Mouse (Mus musculus) spleen, adult 2 months (tissue): ENCODE data around the gene Jarid2. TPM values are rescaled to one million over a fixed set of nuclear protein-coding genes. Genes with fewer than 3 reads are reported as not detected.
A peak's percentile ranks its signal among the peaks of the same experiment; 100 is the strongest.
"Not testable (repeated sequence)": the region's sequence is repeated elsewhere in the genome, so short reads cannot be mapped to it uniquely, and the experiment has no call there.

Experiments
- DNase-seq, 2 experiments: peaks; one replicate each; pipeline versions ENCODE4 v3.0.0 to v3.0.0-alpha.2; 2012 to 2021; ENCODE audit warnings: low spot score in 2 of 2, low read depth in 1 of 2
- H3K27ac ChIP-seq: fragments of 200-500 bp; 2 replicates; pipeline ENCODE4 v1.5.1; 2012; ENCODE audit warnings: low read length, inconsistent platforms; ENCODE audit not compliant: insufficient read depth
- H3K27me3 ChIP-seq: fragments of 200-500 bp; 2 replicates; pipeline ENCODE4 v1.6.1; 2012; ENCODE audit warnings: mild to moderate bottlenecking, moderate library complexity, low read length, inconsistent platforms; ENCODE audit not compliant: control insufficient read depth, insufficient read depth
- H3K36me3 ChIP-seq: fragments of 200-500 bp; 2 replicates; pipeline ENCODE4 v1.6.1; 2012; ENCODE audit warnings: mild to moderate bottlenecking, low read length, inconsistent platforms; ENCODE audit not compliant: control insufficient read depth, insufficient read depth
- H3K4me1 ChIP-seq: fragments of 200-500 bp; 2 replicates; pipeline ENCODE4 v1.6.1; 2011; ENCODE audit warnings: inconsistent platforms; ENCODE audit not compliant: control insufficient read depth, insufficient read depth, insufficient read length
- H3K4me3 ChIP-seq: fragments of 200-500 bp; 2 replicates; pipeline ENCODE4 v1.5.1; 2011; ENCODE audit warnings: mild to moderate bottlenecking, inconsistent platforms; ENCODE audit not compliant: insufficient read depth, insufficient read length; ENCODE audit errors: extremely low read depth
- CTCF ChIP-seq: fragments of 200-500 bp; IDR thresholded peaks from 2 replicates; pipeline ENCODE4 v1.5.1; 2011; ENCODE audit warnings: mild to moderate bottlenecking, inconsistent platforms; ENCODE audit not compliant: insufficient read depth, insufficient read length, insufficient replicate concordance; ENCODE audit errors: extremely low read depth
- POLR2A ChIP-seq: fragments of 200-500 bp; IDR thresholded peaks from 2 replicates; pipeline ENCODE4 v1.6.1; 2011; ENCODE audit warnings: low read depth, low read length, inconsistent platforms
- WGBS: fragments of 180-500 bp; shearing (Covaris S2); methylation state at CpG from one replicate; pipeline ENCODE4 v1.1.7; 2018; 5-methylcytosine and 5-hydroxymethylcytosine counted together
- polyA plus RNA-seq: library from polyadenylated mRNA; depleted of rRNA; stranded (reverse); fragments of >200 nt; gene quantifications from 2 replicates; pipeline ENCODE4 v1.2.3, GENCODE M21; 2012

Gene Jarid2
- polyA plus RNA-seq, 1 experiment: 10.9 TPM

- 0 out of 2 replicates have a peak, but pooled peaks cover 2% of the 10 kb centered on the region for H3K27me3 ChIP-seq
- no peaks in the 10 kb centered on the region for H3K36me3 ChIP-seq
- H3K4me1 ChIP-seq: no peaks in the 10 kb centered on the region
- H3K27ac ChIP-seq: no peak overlapping the region
- TF ChIP-seq POLR2A (no peak), CTCF (no peak)
- 62% methylated on average over 2 of the region's 2 CpGs for WGBS
- DNase-seq: no peak
- H3K4me3 ChIP-seq: no peak overlapping the region
These were observed 136.3 kb downstream of the Jarid2 start for GRCm38 (mm10) chr13:44865566-44865965.

DNA sequence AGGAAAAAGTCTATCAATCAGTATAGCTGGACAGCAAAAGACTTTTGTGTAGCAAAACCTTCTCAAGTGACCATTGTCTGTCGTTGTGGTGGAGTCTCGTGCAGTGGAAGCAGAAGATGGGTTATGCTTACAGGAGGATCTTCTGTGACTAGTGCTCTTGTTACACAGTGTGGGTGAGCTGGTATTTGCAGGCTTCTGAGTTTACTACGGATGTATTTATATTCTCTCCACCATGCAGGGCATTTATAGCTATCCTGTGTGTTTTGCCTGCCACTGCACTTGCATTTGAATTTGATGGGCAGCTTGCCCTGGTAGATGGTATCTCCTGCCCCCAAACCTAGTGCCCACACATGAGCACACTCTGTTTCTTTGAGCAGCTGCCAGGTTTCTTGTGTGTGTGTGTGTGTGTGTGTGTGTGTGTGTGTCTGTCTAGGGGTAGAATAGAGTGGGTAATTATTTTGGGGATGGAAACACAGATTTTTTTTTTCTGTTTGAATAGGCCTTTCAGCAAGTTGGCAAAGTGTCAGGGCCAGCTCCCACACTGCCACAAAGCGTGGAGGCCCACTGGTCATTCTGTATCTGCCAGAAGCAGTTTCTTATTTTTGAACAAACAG, 138.9 kb downstream of the Jarid2 start:
- no peak for TF ChIP-seq POLR2A
- TF ChIP-seq CTCF: no peak
- no peak overlapping the region for H3K27ac ChIP-seq
- 86% methylated on average over 4 of the region's 4 CpGs for WGBS
- H3K4me3 ChIP-seq: no peak overlapping the region
- no peak for DNase-seq
- H3K4me1 ChIP-seq: no peaks in the 10 kb centered on the region
- H3K27me3 ChIP-seq: 0 out of 2 replicates have a peak, but pooled peaks cover 2% of the 10 kb centered on the region
- no peaks in the 10 kb centered on the region for H3K36me3 ChIP-seq

DNA sequence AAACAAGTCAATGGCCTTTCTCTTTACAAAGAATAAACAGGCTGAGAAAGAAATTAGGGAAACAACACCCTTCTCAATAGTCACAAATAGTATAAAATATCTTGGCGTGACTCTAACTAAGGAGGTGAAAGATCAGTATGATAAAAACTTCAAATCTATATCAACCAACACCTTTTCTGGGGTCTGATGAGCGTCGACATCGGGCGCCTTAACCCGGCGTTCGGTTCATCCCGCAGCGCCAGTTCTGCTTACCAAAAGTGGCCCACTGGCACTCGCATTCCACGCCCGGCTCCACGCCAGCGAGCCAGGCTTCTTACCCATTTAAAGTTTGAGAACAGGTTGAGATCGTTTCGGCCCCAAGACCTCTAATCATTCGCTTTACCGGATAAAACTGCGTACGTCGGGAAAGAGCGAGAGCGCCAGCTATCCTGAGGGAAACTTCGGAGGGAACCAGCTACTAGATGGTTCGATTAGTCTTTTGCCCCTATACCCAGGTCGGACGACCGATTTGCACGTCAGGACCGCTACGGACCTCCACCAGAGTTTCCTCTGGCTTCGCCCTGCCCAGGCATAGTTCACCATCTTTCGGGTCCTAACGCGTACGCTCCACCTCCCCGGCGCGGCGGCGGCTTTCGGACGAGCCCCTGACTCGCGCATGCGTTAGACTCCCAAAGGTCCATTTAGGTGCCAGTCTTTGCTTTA, 140.3 kb downstream of the Jarid2 start:
- not testable (repeated sequence) for H3K27ac ChIP-seq, H3K36me3 ChIP-seq, H3K4me1 ChIP-seq, H3K27me3 ChIP-seq, H3K4me3 ChIP-seq
- 79% methylated on average over 47 of the region's 47 CpGs for WGBS
- peak; percentile 94 to 96 for DNase-seq

DNA sequence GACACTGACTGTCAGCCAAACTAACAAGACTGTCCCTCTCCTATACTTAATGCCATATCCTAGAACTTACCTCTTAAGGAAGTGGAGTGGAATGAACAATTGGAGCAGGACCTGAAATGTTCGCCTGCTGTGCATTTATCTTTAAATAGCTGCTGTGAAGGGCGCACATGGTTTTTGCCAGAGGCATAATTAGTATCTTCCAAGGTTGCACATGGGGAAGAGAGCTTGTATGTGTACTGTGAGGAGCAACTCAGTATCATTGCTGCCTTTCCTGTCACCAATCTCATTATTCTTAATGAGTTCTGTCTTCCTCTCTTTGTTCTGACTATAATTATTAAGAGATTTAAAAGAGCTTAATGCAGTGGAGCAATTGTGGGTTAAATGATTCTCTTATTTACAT, 147.5 kb downstream of the Jarid2 start:
- TF ChIP-seq POLR2A (no peak), CTCF (no peak)
- no peaks in the 10 kb centered on the region for H3K4me1 ChIP-seq
- H3K27me3 ChIP-seq: no peaks in the 10 kb centered on the region
- no peak overlapping the region for H3K4me3 ChIP-seq
- no peak for DNase-seq
- peaks cover 9% of the 10 kb centered on the region for H3K36me3 ChIP-seq
- WGBS: 96% methylated on average over 2 of the region's 2 CpGs
- H3K27ac ChIP-seq: no peak overlapping the region

DNA sequence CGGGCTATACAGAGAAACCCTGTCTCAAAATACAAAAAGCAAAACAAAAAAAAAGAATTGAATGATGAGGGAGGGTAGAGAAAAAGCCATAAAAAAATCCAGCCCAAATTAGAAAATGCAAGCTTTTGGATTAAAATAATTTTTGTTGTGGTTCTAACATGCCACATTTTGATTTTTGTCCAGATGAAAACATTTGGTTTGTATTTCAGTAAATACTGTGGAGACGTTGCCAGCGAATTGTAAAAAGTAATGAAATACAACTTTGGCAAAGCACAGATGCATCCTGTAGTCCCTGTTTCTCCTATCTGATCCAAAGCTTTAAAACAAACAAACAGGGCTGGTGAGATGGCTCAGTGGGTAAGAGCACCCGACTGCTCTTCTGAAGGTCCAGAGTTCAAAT, 151.7 kb downstream of the Jarid2 start:
- DNase-seq: no peak
- H3K27me3 ChIP-seq: no peaks in the 10 kb centered on the region
- H3K36me3 ChIP-seq: peaks cover 6% of the 10 kb centered on the region
- 87% methylated on average over 4 of the region's 4 CpGs for WGBS
- no peaks in the 10 kb centered on the region for H3K4me1 ChIP-seq
- TF ChIP-seq CTCF (no peak), POLR2A (no peak)
- H3K4me3 ChIP-seq: no peak overlapping the region
- no peak overlapping the region for H3K27ac ChIP-seq

GRCm38 (mm10) chr13:44886221-44886620, 156.9 kb downstream of the Jarid2 start:
- Histone ChIP-seq H3K36me3 (peaks cover 10% of the 10 kb centered on the region), H3K4me3 (no peak overlapping the region), H3K27me3 (no peaks in the 10 kb centered on the region), H3K27ac (no peak overlapping the region), H3K4me1 (no peaks in the 10 kb centered on the region)
- TF ChIP-seq POLR2A: no peak
- no peak for TF ChIP-seq CTCF
- DNase-seq: no peak
- WGBS: 89% methylated on average over 2 of the region's 2 CpGs

DNA sequence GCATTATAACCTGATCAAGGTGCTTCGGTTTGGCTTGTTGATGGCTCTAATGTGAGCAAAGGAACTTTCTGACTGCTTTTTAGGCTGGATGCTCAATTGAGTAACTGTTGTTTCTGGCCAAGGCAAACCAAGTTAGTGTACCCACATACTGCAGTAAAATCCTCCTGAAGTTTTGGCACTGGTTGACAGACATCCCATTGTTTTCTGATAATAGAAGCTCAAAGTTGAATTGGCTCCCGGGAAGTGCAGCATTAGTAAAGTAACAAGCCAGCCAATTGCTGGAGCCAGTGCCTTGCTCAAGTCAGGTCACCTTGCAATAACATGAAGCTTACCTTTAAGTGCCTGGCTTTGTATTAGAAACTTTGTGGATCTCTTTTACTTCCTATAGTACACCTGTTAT, 161.3 kb downstream of the Jarid2 start:
- TF ChIP-seq POLR2A (no peak), CTCF (no peak)
- WGBS: 91% methylated on average over 2 of the region's 2 CpGs
- Histone ChIP-seq H3K27ac (no peak overlapping the region), H3K4me3 (no peak overlapping the region), H3K36me3 (peaks cover 14% of the 10 kb centered on the region; the same call in 1 of the 2 replicates), H3K27me3 (no peaks in the 10 kb centered on the region), H3K4me1 (no peaks in the 10 kb centered on the region)
- DNase-seq: no peak
